Mouse (Mus musculus) limb, embryonic 12.5 days (tissue): ENCODE results near the gene Lmf1. TPM values are rescaled to one million over a fixed set of nuclear protein-coding genes. Genes with fewer than 3 reads are reported as not detected.

ENCODE experiments used
- ATAC-seq: fragments of 200-750 bp; cut with Nextera tagmentation; 2 replicates; pipeline ENCODE4 v1.8.0; 2017; ENCODE audit warnings: low read depth, moderate TSS enrichment; ENCODE audit not compliant: insufficient number of reproducible peaks, insufficient read depth, low FRiP score, low TSS enrichment
- H3K27ac ChIP-seq: fragments of 300-500 bp; sonication (generic); 2 replicates; pipeline ENCODE4 v1.5.1; 2016; ENCODE audit warnings: mild to moderate bottlenecking, moderate library complexity
- H3K27me3 ChIP-seq: fragments of 300-500 bp; sonication (generic); 2 replicates; pipeline ENCODE4 v1.6.1; 2016; ENCODE audit warnings: mild to moderate bottlenecking, moderate library complexity
- H3K36me3 ChIP-seq: fragments of 300-500 bp; sonication (generic); 2 replicates; pipeline ENCODE4 v1.6.1; 2016; ENCODE audit warnings: mild to moderate bottlenecking, moderate library complexity
- H3K4me1 ChIP-seq: fragments of 300-500 bp; sonication (generic); replicated peaks from 2 replicates; pipeline ENCODE4 v1.6.1; 2016
- H3K4me2 ChIP-seq: fragments of 300-500 bp; sonication (generic); 2 replicates; pipeline ENCODE4 v1.6.1; 2016; ENCODE audit warnings: mild to moderate bottlenecking, moderate library complexity
- H3K4me3 ChIP-seq: fragments of 300-500 bp; sonication (generic); replicated peaks from 2 replicates; pipeline ENCODE4 v1.5.1; 2016; ENCODE audit warnings: mild to moderate bottlenecking
- H3K9ac ChIP-seq: fragments of 300-500 bp; sonication (generic); replicated peaks from 2 replicates; pipeline ENCODE4 v1.6.1; 2016; ENCODE audit warnings: mild to moderate bottlenecking, moderate library complexity
- H3K9me3 ChIP-seq: fragments of 300-500 bp; sonication (generic); 2 replicates; pipeline ENCODE4 v1.6.1; 2016; ENCODE audit warnings: mild to moderate bottlenecking, moderate library complexity
- WGBS: fragments of 180-500 bp; shearing (Covaris S2); methylation state at CpG from one replicate; pipeline ENCODE4 v1.1.7; 2016; 5-methylcytosine and 5-hydroxymethylcytosine counted together
- polyA plus RNA-seq: library from polyadenylated mRNA; unstranded; fragments of >200 nt; fragmentation: Nextera tagmentation; extraction: Ambion mirVana; gene quantifications from 2 replicates; pipeline ENCODE4 v1.2.1, GENCODE M21; 2016

Gene Lmf1
- polyA plus RNA-seq, 1 experiment from 2014 or later, result 28.9 TPM

DNA sequence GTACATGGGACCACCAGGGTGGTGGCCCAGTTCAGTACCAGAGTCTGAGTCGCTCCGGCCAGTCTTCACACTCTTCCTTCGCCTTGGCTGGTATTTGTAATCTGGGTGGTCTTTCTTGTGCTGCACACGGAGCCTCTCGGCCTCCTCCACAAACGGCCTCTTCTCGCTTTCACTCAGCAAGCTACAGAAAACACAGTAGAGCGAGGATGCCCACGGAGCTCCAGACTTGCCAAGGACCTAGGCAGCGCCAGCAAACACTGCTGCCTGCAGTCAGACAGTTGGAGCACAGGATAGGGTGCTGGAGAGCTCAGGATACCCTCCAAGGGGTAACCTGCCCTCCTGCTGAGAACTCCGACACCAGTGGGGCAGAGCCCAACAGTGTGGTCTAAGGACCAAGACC, 10.0 kb upstream of the Lmf1 start:
- WGBS, result 59% methylated on average over 11 of the region's 11 CpGs
- no peak for ATAC-seq
- Histone ChIP-seq H3K27me3 (peaks cover 63% of the 10 kb centered on the region), H3K4me2 (peak overlapping the region; percentile 98), H3K36me3 (peaks cover 9% of the 10 kb centered on the region; the same call in 1 of the 2 replicates), H3K9me3 (no peaks in the 10 kb centered on the region), H3K9ac (no peak overlapping the region; the same call in 1 of the 2 replicates), H3K27ac (no peak overlapping the region), H3K4me3 (peak overlapping the region; percentile 57), H3K4me1 (peaks cover 50% of the 10 kb centered on the region)

DNA sequence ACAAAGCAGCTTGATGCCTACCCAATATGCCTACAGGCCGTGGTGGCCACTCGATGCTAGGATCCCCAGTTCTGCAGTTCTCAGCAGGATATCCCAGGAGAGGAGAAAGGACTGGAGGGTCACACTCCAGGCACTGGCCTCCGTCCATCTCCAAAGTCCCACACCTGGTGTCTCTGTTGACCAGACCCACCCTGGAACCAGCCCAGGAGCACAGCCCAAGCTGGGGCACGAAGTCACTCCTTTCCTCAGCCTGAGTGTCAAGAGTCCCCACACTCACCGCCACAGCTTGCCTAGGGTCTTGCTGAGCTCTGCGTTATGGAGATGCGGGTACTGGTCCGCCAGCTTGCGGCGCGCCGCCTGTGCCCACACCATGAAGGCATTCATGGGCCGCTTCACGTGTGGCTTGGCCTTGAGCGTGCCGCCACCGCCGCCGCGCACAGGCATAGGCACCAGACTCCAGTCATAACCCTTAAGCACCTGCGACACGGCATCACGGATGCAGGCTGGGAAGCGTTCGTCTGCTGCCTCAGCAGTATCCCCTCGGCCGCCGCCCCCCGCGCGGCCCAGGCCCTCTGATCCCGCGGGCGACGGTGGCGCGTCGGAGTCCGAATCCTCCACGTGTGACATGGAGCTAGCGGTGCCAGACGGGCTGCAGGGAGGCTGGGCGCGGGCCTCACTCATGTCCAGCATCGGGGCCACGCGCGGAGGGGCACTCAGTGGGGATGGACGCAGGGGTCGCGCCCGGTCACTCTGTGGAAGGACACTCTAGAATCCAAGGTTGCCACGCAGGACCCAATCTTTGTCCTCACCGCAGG, 8.8 kb upstream of the Lmf1 start:
- H3K4me3 ChIP-seq, result peak overlapping the region; percentile 57
- H3K27ac ChIP-seq, result no peak overlapping the region
- H3K9me3 ChIP-seq, result no peaks in the 10 kb centered on the region
- ATAC-seq, result peak; percentile 7; the same call in 1 of the 2 replicates
- 3% methylated on average over 54 of the region's 54 CpGs for WGBS
- peaks cover 75% of the 10 kb centered on the region for H3K27me3 ChIP-seq
- peak overlapping the region; percentile 98 for H3K4me2 ChIP-seq
- H3K36me3 ChIP-seq, result peaks cover 9% of the 10 kb centered on the region; the same call in 1 of the 2 replicates
- peak overlapping the region; percentile 66 for H3K9ac ChIP-seq
- H3K4me1 ChIP-seq, result peaks cover 44% of the 10 kb centered on the region

DNA sequence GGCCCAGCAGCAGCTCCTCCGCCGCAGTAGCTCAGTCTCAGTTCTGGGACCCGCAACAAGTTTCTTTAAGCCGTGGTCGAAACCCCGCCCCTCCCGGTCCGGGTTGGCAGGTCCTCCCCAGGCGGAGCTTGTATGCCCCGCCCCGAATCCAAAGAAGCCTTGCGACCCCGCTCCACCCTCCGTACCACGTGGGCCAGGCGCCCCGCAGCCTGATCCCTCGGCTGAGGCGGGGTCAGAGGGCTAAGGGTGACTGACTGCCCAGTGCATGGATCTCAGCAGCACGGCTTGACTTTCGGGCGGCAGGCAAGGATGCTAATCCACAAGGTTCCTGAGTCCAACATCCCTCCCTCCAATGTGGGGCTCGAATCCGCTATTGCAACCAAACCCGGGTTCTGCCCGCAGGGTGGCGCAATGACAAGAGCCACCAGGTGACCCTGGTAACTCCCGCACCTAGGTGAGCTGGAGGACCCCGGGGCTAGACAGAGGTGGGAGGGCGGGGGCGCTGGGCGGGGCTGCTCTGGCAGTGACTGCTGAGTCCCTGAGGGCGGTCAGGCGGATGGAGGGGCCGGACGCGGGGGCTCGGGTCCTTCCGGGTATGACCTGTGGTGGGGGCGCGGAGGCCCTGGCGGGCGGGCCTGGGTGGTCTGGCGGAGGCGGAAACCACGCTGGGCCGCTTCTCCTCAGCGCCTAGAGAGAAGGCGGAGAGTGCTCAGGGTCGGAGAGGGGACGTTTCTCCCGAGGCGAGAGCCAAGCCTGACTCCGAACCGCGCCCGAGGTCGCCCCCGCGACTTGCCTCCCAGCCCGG, 8.0 kb upstream of the Lmf1 start, which contains the start of gene Sox8:
Gene Sox8, minus strand, starts transcription at position 39 of the 805 bp plus-strand sequence.
- H3K9ac ChIP-seq, result peak within 1 kb of the TSS; percentile 66
- H3K27me3 ChIP-seq, result peaks cover 82% of the 10 kb centered on the region
- peak; percentile 74 for ATAC-seq
- H3K4me3 ChIP-seq, result peak within 1 kb of the TSS; percentile 57
- WGBS, result under 1% methylated on average over 61 of the region's 61 CpGs
- H3K36me3 ChIP-seq, result peaks cover 9% of the 10 kb centered on the region; the same call in 1 of the 2 replicates
- H3K9me3 ChIP-seq, result no peaks in the 10 kb centered on the region
- peak within 1 kb of the TSS; percentile 98 for H3K4me2 ChIP-seq
- peaks cover 37% of the 10 kb centered on the region for H3K4me1 ChIP-seq
- H3K27ac ChIP-seq, result peak within 1 kb of the TSS; percentile 42; the same call in 1 of the 2 replicates

DNA sequence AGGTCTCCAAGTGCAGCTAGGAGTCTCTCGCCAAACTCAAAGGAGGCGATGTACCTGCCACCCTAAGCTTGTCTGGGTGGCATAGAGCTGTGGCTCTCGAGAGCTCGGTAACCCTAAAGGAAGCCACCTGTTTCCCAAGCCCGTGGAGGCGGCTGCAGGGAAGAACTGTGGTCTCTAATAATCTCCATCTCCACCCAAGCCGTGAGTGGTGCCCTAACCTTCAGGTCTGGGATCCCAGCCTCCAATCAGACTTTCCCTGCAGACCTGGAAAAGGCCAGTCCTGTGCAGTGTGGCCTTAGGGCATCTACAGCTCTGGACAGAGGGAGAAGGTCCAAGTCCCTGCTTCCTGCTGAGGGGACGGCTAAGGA, 7.4 kb upstream of the Lmf1 start:
- 0 out of 2 replicates have a peak overlapping the region, but pooled peaks have one; percentile 42 for H3K27ac ChIP-seq
- peak overlapping the region; percentile 57 for H3K4me3 ChIP-seq
- H3K9me3 ChIP-seq, result no peaks in the 10 kb centered on the region
- peaks cover 37% of the 10 kb centered on the region for H3K4me1 ChIP-seq
- 3% methylated on average over 8 of the region's 8 CpGs for WGBS
- peaks cover 82% of the 10 kb centered on the region for H3K27me3 ChIP-seq
- peak overlapping the region; percentile 66; the same call in 1 of the 2 replicates for H3K9ac ChIP-seq
- H3K36me3 ChIP-seq, result peaks cover 9% of the 10 kb centered on the region; the same call in 1 of the 2 replicates
- peak overlapping the region; percentile 98 for H3K4me2 ChIP-seq
- ATAC-seq, result no peak

DNA sequence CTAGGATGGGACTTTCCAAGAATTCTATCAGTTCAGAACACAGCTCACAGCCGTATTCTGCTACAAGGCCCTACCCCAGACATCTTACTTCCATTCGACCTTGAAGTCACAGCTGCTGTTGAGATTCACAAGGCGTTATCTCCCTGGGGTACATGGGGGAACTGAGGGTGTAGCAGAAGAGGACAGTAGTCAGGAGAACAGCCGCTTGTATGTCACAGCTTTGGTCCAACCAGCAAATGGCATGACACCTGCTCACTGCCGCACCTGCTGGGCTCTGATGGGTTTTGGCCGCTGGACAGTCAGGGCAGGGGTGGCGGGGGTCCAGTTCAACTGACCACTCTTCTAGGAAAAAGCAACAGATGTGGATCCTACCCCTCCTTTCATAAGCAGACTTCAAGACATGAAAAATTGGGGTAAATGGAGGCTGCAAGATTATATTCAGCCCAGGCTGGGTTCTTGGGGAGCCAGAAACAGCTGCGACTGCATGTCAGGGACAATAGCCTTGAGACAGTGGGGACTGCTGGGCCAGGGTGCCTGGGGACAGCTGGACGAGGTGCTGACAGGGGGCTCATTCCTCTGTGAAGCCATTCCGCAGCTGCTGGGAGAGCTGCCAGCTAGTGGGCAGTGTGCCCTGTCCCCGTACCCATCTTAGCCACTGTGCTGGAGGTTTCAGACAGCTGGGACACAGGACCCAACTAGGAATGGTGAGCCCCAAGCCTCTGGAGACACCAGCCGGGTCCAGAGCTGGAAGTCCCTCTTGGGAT, 3.5 kb upstream of the Lmf1 start:
- 66% methylated on average over 12 of the region's 12 CpGs for WGBS
- Histone ChIP-seq H3K9me3 (no peaks in the 10 kb centered on the region), H3K4me3 (no peak overlapping the region), H3K9ac (no peak overlapping the region), H3K36me3 (no peaks in the 10 kb centered on the region), H3K4me2 (no peak overlapping the region), H3K27ac (no peak overlapping the region), H3K27me3 (peaks cover 52% of the 10 kb centered on the region), H3K4me1 (peaks cover 36% of the 10 kb centered on the region)
- no peak for ATAC-seq

DNA sequence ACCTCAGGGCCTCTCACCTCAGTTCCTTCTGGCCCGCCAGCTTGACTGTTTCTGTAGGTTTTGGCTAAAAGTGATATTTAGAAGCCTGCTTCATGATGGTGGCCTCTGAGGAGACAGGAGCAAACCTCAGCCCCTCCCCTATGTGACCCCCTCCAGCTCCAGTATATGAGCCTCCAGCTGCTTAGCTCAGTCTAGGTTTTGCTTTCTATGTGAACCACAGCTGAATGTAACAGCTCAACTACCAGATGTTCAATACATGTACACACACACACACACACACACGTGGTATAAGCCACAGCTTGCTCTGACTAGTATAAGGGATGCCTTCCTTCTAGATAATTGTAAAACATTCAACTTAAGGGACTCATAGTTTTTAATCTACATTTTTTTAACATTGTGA, 2.9 kb upstream of the Lmf1 start:
- peaks cover 37% of the 10 kb centered on the region for H3K4me1 ChIP-seq
- H3K4me3 ChIP-seq, result no peak overlapping the region
- H3K4me2 ChIP-seq, result no peak overlapping the region
- no peak overlapping the region for H3K9ac ChIP-seq
- H3K27me3 ChIP-seq, result peaks cover 51% of the 10 kb centered on the region
- no peaks in the 10 kb centered on the region for H3K9me3 ChIP-seq
- H3K36me3 ChIP-seq, result no peaks in the 10 kb centered on the region
- H3K27ac ChIP-seq, result no peak overlapping the region
- no peak for ATAC-seq
- WGBS, result 72% methylated on average over 2 of the region's 2 CpGs

DNA sequence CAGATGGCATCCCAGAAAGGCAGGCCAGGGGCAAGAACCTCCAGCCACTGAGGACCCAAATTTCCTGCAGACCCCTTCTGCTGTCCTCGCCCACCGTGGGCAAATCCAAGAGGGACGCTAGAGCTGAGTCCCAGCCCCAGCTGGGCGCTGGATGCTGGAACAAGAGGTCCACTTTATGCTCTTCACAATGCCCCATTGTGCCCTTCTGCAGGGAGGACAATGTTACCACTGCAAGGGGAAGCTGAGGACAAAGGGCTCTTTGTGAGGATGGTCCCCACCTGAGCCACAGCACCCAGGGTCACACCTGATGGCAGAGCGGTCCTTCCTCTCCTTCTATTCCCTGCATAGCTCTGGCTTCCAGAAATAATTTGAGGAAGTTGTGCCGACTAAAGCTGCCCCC, 1.6 kb upstream of the Lmf1 start:
- WGBS, result 61% methylated on average over 6 of the region's 6 CpGs
- Histone ChIP-seq H3K4me1 (peaks cover 31% of the 10 kb centered on the region), H3K4me3 (no peak overlapping the region), H3K27me3 (peaks cover 50% of the 10 kb centered on the region), H3K9ac (0 out of 2 replicates have a peak overlapping the region, but pooled peaks have one; percentile 14), H3K9me3 (no peaks in the 10 kb centered on the region), H3K36me3 (no peaks in the 10 kb centered on the region), H3K27ac (no peak overlapping the region), H3K4me2 (0 out of 2 replicates have a peak overlapping the region, but pooled peaks have one; percentile 6)
- ATAC-seq, result no peak

DNA sequence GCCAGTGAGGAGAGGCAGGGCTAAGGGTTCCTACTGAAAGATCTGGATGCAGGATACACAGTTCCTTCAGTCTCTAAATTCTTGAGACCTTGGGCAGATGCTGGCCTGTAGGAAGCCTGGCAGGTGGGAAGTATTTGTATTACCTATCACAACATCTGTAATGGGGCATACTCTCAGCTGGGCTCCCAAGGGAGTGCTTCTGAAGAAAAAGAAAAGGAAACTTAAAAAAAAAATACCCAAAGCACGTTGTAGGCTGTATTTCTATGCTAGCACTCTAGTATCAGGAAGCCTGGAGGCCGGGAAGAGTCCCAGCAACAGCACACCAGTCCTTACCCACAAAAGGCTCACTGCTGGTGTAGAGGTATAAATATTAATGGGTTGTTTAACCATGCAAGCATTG, 1.2 kb upstream of the Lmf1 start:
- H3K9ac ChIP-seq, result no peak overlapping the region
- ATAC-seq, result no peak

DNA sequence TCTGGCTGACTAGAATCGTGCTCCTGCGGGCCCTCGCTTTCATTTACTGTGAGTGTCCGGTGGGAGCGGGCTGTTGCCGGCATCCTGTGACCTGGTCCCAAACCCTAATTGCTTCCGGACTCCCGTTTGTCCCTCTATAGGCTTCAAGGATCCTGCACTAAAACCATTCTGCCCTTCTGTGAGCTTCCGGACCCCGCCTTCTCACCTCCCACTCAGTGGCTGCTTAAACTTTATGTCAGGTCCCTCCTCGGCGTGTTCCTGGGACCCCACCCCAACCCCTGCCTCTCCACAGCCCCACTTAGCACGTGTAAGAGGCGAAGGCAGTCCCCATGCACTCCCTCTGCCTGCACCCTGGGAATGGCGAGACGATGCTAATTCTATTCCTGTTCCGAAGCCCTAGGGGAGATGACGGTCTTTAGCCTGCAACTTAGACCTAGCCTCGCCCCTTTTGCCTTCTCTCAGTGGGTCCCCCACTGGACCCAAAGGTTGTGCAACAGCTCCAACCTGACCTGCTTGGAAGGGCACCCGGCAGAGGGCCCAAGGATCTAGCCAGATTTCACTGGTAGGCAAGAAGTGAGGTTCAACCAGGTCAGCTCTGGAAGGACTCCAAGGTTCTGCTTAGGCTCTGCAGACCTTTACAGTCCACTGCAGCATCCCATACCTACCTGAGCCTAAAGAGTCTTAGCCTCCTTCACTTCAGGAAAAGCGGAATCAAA, 605 bp downstream of the Lmf1 start:
- H3K27ac ChIP-seq, result peak overlapping the region; percentile 84
- peak overlapping the region; percentile 73 for H3K4me3 ChIP-seq
- peak; percentile 57 for ATAC-seq
- H3K9ac ChIP-seq, result peak overlapping the region; percentile 74
- peaks cover 31% of the 10 kb centered on the region for H3K4me1 ChIP-seq
- H3K36me3 ChIP-seq, result 0 out of 2 replicates have a peak, but pooled peaks cover under 1% of the 10 kb centered on the region
- H3K27me3 ChIP-seq, result peaks cover 30% of the 10 kb centered on the region
- peak overlapping the region; percentile 88 for H3K4me2 ChIP-seq
- WGBS, result 5% methylated on average over 21 of the region's 21 CpGs
- H3K9me3 ChIP-seq, result no peaks in the 10 kb centered on the region

More for the DNA sequence above, 1.2 kb upstream of the Lmf1 start:
- H3K4me1 ChIP-seq, result peaks cover 31% of the 10 kb centered on the region
- peaks cover 48% of the 10 kb centered on the region for H3K27me3 ChIP-seq
- H3K4me2 ChIP-seq, result peak overlapping the region; percentile 6; the same call in 1 of the 2 replicates
- H3K36me3 ChIP-seq, result no peaks in the 10 kb centered on the region
- 44% methylated on average over 2 of the region's 2 CpGs for WGBS
- H3K4me3 ChIP-seq, result no peak overlapping the region
- no peaks in the 10 kb centered on the region for H3K9me3 ChIP-seq
- H3K27ac ChIP-seq, result no peak overlapping the region

DNA sequence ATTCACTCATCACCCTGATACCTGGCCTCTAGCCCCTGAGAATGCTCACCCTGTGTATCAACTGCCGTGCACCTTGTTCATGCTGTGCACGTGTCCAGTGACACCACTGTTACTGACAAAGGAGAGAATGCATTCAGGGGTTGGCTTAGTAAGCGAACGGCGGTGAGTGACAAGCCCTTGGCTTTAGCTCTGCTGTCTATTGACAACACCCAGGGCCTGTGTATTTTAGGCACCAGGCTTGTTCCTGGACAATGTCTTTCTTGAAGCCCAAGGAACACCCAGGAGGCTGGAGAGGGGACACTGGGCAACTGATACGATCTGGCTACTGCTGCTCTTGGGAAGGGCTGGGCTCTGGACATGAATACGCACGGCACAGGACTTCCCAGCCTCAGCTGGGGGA, 3.2 kb downstream of the Lmf1 start:
- H3K36me3 ChIP-seq, result peaks cover 18% of the 10 kb centered on the region
- no peak for ATAC-seq
- peaks cover 30% of the 10 kb centered on the region for H3K4me1 ChIP-seq
- H3K4me2 ChIP-seq, result no peak overlapping the region
- no peaks in the 10 kb centered on the region for H3K9me3 ChIP-seq
- no peak overlapping the region for H3K27ac ChIP-seq
- peaks cover 27% of the 10 kb centered on the region; the same call in 1 of the 2 replicates for H3K27me3 ChIP-seq
- 0 out of 2 replicates have a peak overlapping the region, but pooled peaks have one; percentile 27 for H3K9ac ChIP-seq
- no peak overlapping the region for H3K4me3 ChIP-seq
- WGBS, result 88% methylated on average over 8 of the region's 8 CpGs
